Mouse (Mus musculus): ENCODE measurements around the gene Slc34a1.
A peak's percentile ranks its signal among the peaks of the same experiment; 100 is the strongest.

The Slc34a1 gene

DNA sequence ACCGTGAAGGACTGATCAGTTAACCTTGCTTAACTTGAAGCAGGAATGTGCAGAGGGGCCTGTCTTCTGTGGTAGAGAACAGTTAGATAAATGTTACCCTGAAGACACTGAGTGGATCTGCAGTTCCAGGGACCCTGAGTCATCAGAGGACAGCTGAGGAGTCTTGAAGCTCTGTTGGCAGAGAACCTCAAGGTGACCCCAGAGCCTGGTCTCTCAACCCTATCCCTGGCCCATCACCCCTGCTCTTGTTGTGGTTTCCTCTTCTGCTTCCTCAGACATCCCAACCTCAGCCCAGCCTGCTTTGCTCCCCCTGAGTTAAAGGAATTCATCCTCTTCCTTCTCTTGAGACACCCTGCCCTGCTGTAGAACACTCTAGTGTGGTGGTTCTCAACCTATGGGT lies at the start of gene Slc34a1:
Gene Slc34a1 (plus strand): TSS at position 100 of the 400 bp plus-strand sequence.
- DNase-seq (ENCODE audit: extremely low spot score, low spot score): no peak

DNA sequence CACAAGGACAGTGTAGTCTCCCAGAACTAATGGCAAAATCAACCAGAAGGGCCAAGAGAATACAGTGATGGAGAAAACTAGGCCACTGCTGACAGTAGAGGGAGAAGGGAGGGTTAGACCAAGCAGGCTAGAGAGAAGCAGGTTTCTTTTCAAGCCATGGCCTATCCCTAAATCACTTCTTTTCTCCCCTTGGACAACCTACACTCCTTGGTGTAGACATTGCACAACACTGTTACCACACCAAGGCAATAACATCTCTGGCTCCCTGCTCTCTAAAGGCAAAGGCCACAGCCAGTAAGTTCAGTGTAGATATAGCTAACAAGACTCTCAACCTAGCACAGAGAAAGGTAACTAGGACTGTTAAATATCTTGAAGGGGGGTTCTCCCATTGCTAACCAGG lies 36.8 kb upstream of the Slc34a1 start:
- no peak for DNase-seq (ENCODE audit: extremely low spot score, low spot score)

DNA sequence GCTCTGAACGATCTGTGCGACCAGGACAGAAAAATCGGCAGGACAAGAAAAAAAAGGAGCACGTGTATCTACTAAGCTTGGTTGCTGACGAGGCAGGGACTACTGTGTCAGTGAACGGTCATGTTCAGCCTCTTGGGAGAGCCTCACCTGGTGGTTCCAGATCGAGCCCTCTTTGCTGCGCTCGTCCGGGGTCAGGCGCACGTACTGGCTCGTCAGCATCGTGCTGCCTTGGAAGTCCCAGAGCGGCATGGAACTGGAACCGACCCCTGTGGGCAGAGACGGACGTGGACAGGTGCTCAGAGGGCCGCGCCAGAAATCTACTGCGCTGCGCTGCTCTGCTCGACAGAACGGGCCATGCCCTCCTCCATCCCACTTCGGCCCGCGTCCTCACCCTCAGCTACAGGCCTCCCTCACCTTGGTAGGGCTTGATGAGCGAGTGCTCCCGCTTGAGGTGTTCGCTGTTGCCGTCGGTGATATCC lies 36.0 kb upstream of the Slc34a1 start:
- DNase-seq (ENCODE audit: extremely low spot score, low spot score): no peak

DNA sequence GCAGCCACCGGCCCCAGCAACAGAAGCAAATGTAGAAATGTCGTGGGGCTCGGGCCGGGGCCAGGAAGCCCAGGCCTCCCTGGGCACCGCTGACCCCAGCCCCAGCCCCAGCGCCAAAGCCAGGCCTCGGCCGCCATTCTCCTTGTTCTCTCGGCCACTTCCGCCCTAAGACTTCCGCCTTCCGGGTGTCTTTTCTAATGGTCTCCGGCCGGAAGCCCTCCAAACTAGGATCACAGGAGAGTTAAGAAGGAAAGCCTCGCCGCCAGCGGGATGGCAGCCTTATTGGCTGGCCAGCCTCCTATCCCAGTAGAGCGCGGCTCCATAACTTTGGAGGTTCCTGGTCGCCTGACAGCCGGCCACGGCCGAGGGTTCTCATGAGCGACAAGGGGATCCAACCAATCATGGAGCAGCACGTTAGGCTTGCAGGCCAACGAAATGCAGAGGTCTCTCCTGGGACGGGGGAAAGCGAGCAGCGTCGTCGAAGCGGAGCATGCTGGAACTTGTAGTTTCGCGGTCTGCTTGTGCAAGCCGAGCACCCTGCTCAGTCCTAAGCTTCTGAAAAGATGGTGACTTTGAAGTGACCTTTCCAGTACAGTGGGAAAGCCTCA lies 35.4 kb upstream of the Slc34a1 start, which contains the start of gene Lman2:
Gene Lman2 (minus strand): TSS at position 331 of the 608 bp plus-strand sequence.
- peak; percentile 96 for DNase-seq (ENCODE audit: extremely low spot score, low spot score)

DNA sequence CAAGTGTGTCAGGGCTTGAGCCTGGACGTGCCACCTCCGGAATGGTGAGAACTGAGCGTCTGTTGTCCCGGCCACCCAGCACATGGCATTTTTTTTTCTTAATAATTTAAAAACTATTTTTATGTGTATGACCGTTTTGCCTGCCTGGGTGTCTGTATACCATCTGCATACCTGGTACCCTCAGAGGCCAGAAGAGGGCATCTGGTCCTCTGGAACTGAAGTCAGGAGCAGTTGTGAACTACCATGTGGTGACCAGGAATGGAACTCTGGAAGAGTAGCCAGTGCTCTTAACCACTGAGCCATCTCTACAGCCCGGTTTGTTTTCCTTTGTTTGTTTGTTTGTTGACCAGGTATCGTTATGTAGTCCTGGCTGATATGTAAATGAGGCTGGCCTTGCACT lies 29.6 kb upstream of the Slc34a1 start:
- DNase-seq (ENCODE audit: extremely low spot score, low spot score): no peak

DNA sequence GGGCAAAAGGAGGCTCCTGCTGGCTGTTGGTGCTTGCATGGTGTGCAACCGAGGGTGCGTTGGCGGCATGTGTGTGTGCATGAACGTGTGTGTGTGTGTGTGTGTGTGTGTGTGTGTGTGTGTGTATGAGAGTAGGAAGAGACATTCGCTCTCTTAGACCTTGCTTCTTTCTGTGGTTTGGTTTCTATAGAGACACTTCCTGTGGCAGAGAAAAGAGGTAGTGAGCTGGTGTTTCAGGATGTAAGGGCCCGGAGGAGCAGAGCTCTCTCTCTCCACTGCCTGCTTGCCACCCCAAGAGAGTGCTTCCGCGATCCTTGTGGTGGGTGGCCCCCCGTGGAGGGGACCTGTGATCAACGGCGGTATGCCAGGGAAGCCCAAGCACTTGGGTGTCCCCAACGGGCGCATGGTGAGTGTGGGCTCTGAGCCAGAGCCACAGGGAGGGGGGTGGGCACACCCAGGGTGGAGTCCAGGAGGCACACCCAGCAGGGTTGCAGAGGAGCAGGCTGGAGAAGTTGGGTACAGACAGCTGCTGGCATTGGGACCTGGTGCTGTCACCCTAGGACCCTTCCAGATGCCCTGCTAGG lies 28.4 kb upstream of the Slc34a1 start, which contains the start of gene Rgs14:
Gene Rgs14 (plus strand): TSS at position 202 of the 584 bp plus-strand sequence.
- DNase-seq (ENCODE audit: extremely low spot score, low spot score): no peak

DNA sequence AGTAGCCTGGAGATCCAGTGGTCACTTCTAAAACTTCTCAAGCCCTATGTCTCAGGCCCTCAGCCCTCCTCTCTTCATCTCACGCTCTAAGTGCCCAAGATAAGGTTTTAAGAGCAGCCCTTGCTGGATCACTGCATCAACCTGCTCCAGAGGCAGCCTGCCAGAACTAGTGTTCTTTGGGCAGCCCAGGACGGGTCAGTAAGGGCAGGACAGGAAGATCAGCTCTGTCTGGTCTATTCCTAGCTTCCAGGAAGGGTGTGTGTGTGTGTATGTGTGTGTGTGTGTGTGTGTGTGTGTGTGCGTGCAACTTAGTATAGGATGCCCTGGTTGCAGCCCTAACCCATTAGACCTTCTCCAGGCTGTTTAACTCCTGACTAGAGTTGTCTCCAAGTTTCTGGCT lies 27.8 kb upstream of the Slc34a1 start:
- no peak for DNase-seq (ENCODE audit: extremely low spot score, low spot score)

DNA sequence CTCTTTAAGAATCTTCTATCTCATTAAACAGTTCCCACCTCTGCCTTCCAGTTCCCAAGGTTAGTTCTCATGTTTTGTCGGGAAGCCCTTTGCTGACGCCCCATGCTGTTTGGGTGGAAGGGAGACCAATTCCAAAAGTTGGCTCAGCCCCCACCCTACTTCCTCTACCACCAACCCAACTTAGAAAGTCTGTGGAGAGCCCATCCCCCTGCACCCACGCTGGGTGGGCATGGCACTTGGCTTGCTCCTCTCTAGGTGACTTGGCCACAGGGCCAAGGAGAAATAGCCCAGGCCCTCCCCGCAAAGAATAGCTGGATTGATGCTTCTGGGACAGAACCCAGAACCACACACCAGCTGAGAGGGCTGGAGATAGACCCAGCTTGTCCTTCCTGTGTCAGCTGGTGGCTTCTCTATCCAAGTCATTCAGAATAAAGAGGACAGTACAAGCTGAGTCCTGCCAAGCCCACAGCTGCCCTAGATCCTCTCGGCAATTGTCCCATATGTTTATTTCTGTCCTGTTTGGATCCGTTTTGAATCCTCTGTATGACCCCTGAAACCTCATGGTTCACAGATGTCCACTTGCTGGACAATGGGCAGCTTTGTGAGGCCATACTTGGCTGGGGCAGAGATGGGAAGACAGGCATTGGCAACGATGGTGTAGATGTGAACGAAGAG lies 26.8 kb upstream of the Slc34a1 start:
- DNase-seq (ENCODE audit: extremely low spot score, low spot score): no peak

DNA sequence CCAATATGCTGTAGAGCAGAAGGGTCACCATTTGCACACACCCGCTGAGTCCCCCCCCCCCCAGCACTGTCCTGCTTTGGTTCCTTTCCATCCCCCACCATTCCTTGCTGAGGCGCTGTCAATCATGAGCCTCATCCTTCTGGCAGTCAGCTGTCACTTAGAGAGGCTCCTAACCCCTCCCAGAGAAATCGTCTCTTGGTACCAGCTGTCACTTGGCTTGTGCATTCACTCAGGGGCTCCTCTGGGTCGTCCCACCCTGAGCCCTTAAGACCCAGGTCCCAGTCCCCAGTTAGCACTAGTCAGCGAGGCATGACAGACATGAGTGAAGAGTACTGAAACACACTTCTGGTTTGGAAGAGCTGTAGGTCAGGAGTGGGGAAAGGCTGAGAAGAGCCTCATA lies 26.2 kb upstream of the Slc34a1 start:
- no peak for DNase-seq (ENCODE audit: extremely low spot score, low spot score)

DNA sequence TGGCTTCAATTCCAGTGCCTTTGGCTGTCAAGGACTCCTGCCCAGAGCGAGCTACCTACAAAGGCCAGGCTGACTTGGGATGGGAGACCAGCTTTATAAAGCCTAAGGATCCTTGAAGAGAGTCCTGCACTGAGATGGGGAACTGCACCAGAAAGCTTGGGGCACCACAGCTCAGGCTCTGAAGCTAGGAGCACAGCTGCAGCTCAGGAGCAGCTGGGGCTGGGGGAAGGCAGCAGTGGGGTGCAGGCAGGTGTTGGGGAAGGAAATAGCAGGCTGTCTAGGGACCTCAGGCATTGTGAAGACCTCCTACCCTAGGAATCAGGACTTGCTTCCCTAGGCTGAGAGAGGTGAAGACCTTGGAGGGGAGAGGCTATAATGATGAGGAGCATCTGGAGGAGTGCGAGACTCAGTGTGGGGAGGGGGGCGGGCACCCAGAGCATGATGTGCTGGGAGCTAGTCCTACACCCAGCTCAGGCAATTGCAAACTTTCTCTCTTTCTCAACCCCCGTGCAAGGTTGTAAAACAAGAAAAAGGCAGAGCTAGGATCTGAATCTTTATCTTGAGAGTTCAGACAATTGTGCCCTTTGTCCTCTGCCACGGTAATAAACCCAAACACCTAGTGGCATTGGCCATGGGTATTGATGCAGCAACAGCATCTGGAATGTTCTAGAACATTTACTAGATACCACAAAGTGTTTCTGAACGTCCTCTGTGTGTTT lies 23.6 kb upstream of the Slc34a1 start:
- DNase-seq (ENCODE audit: extremely low spot score, low spot score): no peak

DNA sequence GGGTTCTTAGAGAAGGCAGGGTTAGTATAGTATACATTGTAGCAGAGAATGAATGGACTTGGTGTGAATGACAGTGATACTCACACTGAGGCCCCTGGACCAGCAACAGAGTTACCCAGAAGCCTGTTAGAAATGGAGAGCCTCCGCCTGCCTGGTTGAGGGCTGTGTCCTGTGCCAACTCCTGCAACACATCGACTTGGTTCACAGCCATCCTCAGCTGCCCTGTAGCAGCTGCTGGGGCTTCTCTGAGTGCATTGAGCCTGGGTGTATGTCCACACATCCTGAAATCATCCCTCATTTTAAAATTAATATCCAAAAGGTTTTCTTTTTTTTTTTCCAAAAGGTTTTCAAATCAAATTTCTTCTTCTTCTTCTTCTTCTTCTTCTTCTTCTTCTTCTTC lies 22.1 kb upstream of the Slc34a1 start:
- no peak for DNase-seq (ENCODE audit: extremely low spot score, low spot score)

DNA sequence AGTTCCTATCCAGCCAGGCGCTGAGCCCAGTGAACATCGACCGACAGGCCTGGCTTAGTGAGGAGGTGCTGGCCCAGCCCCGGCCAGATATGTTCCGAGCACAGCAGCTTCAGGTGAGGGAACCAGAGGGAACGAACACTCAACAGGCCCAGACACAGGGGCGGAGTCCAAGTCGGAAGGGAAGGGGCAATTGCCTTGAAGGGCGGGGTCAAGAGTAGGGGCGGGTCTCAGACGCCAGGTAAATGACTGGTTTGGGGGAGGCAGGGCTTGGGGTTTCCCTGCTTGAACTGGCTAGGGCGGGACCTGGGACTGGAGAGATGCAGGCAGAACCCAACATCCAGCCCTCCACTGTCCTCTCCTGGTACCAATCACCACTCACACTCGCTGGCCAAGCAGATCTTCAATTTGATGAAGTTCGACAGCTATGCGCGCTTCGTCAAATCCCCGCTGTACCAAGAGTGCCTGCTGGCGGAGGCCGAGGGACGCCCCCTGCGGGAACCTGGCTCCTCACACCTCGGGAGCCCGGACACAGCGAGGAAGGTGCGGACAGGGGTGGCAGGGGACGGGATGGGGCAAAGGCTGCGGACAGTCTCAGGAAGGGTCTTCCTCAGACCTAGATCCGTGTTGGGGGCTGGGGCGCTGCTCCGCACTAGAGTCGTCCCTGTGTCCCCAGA lies 18.9 kb upstream of the Slc34a1 start:
- no peak for DNase-seq (ENCODE audit: extremely low spot score, low spot score)

DNA sequence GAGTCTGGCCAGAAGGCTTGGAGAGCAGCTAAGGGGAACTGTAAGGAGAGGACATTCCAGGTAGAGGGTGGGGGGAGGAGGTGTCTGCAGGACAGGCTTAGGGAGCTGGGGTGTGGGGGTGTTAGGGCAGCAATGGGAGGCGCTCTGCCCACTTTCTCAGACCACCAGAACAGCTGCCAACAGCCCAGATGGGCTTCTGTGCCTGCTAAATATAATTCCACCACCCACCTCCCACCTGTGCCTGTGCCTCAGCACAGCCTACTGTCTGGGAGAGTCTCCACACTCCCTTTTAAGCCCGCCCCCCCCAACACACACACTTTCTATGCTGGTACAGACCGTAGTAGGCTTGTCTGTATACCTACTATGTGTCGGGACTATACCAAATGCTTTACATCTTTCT lies 16.2 kb upstream of the Slc34a1 start:
- no peak for DNase-seq (ENCODE audit: extremely low spot score, low spot score)

DNA sequence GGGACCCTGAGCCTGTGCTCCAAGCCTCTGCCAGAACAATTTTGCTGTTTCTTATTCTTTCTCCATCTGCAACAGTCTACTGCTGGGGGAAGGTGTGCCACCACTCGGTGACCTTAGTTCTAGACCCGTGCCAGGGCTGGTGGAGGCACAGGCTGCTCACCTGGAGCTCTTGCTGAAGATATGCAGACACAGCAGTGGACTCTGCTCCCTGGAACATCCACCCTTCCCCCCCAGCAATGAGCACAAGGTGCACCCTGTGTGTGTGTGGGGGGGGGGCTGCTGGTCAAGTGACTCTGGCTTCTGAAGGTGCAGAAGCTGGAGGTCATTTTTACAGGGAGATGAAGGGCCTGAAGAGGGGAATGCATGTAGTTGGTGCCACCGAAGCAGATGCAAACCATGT lies 7.3 kb upstream of the Slc34a1 start:
- no peak for DNase-seq (ENCODE audit: extremely low spot score, low spot score)

DNA sequence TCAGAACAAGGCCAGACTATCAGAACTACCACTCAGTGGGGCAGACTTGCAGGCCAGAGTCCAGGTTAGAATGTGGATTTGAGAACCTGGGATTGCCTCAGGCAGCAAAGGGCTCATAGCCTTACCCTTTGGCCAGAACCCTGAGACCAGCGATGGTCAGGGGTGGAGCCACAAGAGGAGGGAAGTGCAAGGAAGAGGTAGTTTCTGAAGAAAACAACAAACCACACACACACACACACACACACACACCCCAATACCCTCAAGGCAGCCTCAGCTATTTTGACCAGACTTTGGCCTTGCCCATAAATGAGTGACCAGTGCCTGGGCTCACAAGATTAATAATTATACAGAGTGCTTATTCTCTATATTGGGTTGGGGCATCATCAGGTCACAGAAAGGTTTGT lies 6.4 kb upstream of the Slc34a1 start:
- DNase-seq (ENCODE audit: extremely low spot score, low spot score): no peak

DNA sequence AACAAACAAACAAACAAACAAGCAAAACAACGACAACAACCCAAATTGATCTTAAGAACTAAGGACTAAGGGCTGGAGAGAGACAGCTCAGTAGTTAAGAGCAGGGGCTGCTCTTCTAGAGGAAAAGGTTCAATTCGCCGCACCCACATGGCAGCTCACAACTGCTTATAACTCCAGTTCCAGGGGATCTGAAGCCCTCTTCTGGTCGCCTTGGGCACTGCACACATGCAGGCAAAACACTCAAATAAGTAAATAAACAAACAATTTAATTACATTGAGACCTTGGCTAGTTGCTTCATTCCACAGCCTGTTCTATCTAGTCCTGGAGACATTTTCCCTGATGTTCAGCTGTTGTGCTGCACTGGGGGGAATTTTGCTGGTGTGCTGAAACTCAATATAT lies 5.1 kb upstream of the Slc34a1 start:
- no peak for DNase-seq (ENCODE audit: extremely low spot score, low spot score)

DNA sequence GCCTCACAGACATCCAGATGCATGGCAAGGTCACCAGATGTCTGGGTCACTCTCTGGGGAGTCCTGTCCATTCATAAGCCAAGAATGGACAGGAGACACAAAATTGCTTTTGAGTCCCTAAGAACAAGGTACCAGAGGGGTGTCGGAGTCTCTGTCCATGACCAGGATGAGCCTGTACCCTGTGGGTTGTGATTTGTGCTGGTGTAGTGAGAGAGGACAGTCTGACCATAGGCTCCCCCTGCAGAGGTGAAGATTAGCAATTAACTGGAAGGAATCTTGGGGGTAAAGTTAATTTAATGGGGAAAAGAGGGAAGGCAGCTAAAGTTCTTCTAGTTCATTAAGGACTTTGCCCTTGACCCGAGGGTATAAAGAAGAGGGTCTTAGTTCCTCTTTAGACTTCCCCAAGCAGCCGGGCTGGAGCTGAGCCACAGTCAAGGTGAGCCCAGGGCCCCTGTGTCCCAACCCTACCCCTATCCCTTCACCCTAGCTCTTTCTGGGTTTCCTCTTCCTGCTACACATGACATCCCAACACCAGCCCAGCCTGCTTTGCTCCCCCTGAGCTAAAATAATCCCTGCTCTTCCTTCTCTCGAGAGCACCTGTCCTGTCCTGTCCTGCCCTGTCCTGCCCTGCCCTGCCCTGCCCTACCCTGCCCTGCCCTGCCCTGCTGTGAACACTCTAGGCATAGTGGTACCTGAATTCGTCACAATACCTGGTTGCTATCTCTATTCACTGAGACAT lies 1.5 kb downstream of the Slc34a1 start:
- no peak for DNase-seq (ENCODE audit: extremely low spot score, low spot score)

DNA sequence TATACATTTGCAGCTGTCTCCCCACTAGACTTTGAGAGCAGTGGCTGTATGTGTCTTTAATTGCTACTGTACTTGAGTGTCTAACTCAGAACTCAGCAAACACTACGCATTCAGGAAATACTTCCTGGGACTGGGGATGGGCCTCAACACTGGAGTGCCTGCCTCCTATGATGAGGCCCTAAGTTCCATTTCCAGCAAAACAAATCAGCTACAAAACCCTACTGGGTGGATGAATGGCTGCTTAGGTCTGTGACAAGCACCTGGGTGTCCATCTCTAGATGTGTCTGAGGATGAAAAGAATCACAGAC lies 2.0 kb downstream of the Slc34a1 start:
- no peak for DNase-seq (ENCODE audit: extremely low spot score, low spot score)

DNA sequence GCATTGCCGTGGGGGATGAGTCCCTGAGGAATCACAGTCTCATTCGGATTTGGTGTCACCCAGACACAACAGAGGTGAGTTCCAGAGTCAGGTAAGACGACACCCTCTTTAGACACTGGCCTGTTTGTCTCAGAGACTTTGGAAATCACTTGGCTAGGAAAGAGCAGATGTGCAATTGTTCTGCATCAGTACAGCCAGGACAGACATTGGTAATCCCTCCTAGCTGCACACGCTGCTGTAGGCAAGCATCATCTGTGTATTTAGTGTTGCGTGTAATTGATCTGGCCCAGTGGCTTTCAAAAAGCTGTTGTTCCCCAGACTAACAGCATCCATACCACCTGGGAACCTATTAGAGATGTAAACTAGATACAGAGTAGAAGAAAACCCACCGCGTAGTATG lies 5.3 kb downstream of the Slc34a1 start:
- no peak for DNase-seq (ENCODE audit: extremely low spot score, low spot score)

DNA sequence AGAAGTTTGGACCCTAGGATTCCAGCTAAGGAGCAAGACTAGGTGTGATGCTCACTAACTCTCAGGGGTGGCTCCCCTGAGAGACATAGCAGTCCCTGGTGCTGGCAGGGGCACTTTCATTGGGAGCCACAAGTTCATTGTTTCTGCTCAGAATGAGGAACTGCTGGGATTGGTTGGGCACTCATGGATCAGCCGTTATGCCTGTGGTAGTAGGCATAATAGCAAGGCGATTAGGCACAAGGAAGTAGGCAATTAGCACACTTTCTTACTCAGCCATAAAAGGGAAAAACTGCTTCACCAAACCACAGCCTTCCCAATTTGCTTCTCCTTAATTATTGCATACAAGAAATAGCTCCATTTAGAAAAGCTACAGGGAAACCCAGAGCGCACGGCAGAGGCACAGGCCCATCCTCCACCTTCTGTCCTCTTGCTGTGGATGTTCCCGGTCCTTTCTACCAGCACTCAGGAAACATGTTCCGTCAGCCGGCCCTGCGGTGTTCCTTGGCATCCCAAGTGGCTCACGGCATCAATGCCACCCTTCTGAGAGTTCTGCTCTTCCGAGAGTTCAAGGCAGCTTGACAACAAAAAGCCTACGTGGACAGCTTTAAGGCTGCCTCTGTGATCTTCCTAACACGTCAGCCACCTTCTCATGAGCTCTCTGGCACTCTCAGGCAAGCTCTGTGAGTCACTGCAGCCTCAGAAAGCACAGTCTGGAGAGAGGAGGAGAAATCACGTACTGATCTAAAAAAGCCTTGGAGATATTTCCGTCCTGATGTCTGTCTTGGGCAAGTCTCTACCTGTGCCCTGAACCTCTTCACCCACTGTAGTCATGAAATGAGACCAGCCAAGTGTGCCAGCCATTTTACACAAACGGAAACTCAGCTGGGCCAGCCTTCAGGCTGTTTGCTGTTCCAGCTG lies 6.2 kb downstream of the Slc34a1 start:
- no peak for DNase-seq (ENCODE audit: extremely low spot score, low spot score)

All from neural tube, embryonic 10.5 days (tissue).